Mouse (Mus musculus): ENCODE results near the gene Slc5a11. TPM values are rescaled to one million over a fixed set of nuclear protein-coding genes. Genes with fewer than 3 reads are reported as not detected.

The Slc5a11 gene
- total and polyA plus RNA-seq, 2 experiments from 2014 or later, result 0.20 to 0.82 TPM

- Histone ChIP-seq H3K4me3 (ENCODE audit: low read depth, low read length) (no peak overlapping the region), H3K36me3 (ENCODE audit: insufficient read depth, low read length) (peaks cover 29% of the 10 kb centered on the region), H3K27me3 (ENCODE audit: insufficient read depth, low read length) (no peaks in the 10 kb centered on the region), H3K9ac (replicated peaks; ENCODE audit: low read length, poor library complexity, severe bottlenecking) (no peak overlapping the region), H3K9me3 (ENCODE audit: low read length) (no peaks in the 10 kb centered on the region), H3K4me1 (ENCODE audit: insufficient read depth, low read length) (no peaks in the 10 kb centered on the region), H3K27ac (ENCODE audit: low read depth, low read length) (no peak overlapping the region), H3K4me2 (ENCODE audit: low read depth, low read length, poor library complexity, severe bottlenecking) (no peak overlapping the region)
- TF ChIP-seq CTCF (IDR thresholded peaks at IDR 0.05), result no peak
- 88% methylated on average over 3 of the region's 3 CpGs for WGBS
- DNase-seq (ENCODE audit: low spot score) (no peak), ATAC-seq (ENCODE audit: low FRiP score) (no peak)
These were observed 85.7 kb downstream of the Slc5a11 start for GRCm38 (mm10) chr7:123300258-123300657.

- 94% methylated on average over 2 of the region's 2 CpGs for WGBS
- H3K9me3 ChIP-seq (ENCODE audit: low read length), result no peaks in the 10 kb centered on the region
- H3K27me3 ChIP-seq (ENCODE audit: insufficient read depth, low read length), result no peaks in the 10 kb centered on the region
- ATAC-seq (ENCODE audit: low FRiP score) (no peak), DNase-seq (ENCODE audit: low spot score) (peak; percentile 50)
- H3K4me1 ChIP-seq (ENCODE audit: insufficient read depth, low read length), result no peaks in the 10 kb centered on the region
- H3K27ac ChIP-seq (ENCODE audit: low read depth, low read length), result no peak overlapping the region
- H3K4me2 ChIP-seq (ENCODE audit: low read depth, low read length, poor library complexity, severe bottlenecking), result no peak overlapping the region
- no peak overlapping the region for H3K9ac ChIP-seq (replicated peaks; ENCODE audit: low read length, poor library complexity, severe bottlenecking)
- no peak for TF ChIP-seq CTCF (IDR thresholded peaks at IDR 0.05)
- peaks cover 36% of the 10 kb centered on the region for H3K36me3 ChIP-seq (ENCODE audit: insufficient read depth, low read length)
- H3K4me3 ChIP-seq (ENCODE audit: low read depth, low read length), result no peak overlapping the region
These were observed 90.8 kb downstream of the Slc5a11 start for GRCm38 (mm10) chr7:123305397-123305796.

GRCm38 (mm10) chr7:123307236-123307635 is 92.7 kb downstream of the Slc5a11 start:
- Histone ChIP-seq H3K36me3 (ENCODE audit: insufficient read depth, low read length) (peaks cover 45% of the 10 kb centered on the region), H3K27ac (ENCODE audit: low read depth, low read length) (no peak overlapping the region), H3K4me1 (ENCODE audit: insufficient read depth, low read length) (no peaks in the 10 kb centered on the region), H3K27me3 (ENCODE audit: insufficient read depth, low read length) (no peaks in the 10 kb centered on the region), H3K9ac (replicated peaks; ENCODE audit: low read length, poor library complexity, severe bottlenecking) (no peak overlapping the region), H3K9me3 (ENCODE audit: low read length) (no peaks in the 10 kb centered on the region), H3K4me2 (ENCODE audit: low read depth, low read length, poor library complexity, severe bottlenecking) (no peak overlapping the region), H3K4me3 (ENCODE audit: low read depth, low read length) (no peak overlapping the region)
- no peak for TF ChIP-seq CTCF (IDR thresholded peaks at IDR 0.05)
- 95% methylated on average over 8 of the region's 8 CpGs for whole genome bisulfite sequencing
- no peak for ATAC-seq (ENCODE audit: low FRiP score)
- no peak for DNase-seq (ENCODE audit: low spot score)

GRCm38 (mm10) chr7:123307887-123308558 is 93.4 kb downstream of the Slc5a11 start:
- Histone ChIP-seq H3K9me3 (ENCODE audit: low read length) (no peaks in the 10 kb centered on the region), H3K4me2 (ENCODE audit: low read depth, low read length, poor library complexity, severe bottlenecking) (no peak overlapping the region), H3K27ac (ENCODE audit: low read depth, low read length) (no peak overlapping the region), H3K4me1 (ENCODE audit: insufficient read depth, low read length) (no peaks in the 10 kb centered on the region), H3K36me3 (ENCODE audit: insufficient read depth, low read length) (peaks cover 44% of the 10 kb centered on the region), H3K27me3 (ENCODE audit: insufficient read depth, low read length) (no peaks in the 10 kb centered on the region), H3K9ac (replicated peaks; ENCODE audit: low read length, poor library complexity, severe bottlenecking) (no peak overlapping the region), H3K4me3 (ENCODE audit: low read depth, low read length) (no peak overlapping the region)
- no peak for TF ChIP-seq CTCF (IDR thresholded peaks at IDR 0.05)
- no peak for ATAC-seq (ENCODE audit: low FRiP score)
- no peak for DNase-seq (ENCODE audit: low spot score)
- 95% methylated on average over 4 of the region's 4 CpGs for WGBS

- Histone ChIP-seq H3K9me3 (ENCODE audit: low read length) (no peaks in the 10 kb centered on the region), H3K27me3 (ENCODE audit: insufficient read depth, low read length) (no peaks in the 10 kb centered on the region), H3K4me2 (ENCODE audit: low read depth, low read length, poor library complexity, severe bottlenecking) (no peak overlapping the region), H3K4me3 (ENCODE audit: low read depth, low read length) (no peak overlapping the region), H3K9ac (replicated peaks; ENCODE audit: low read length, poor library complexity, severe bottlenecking) (no peak overlapping the region), H3K4me1 (ENCODE audit: insufficient read depth, low read length) (no peaks in the 10 kb centered on the region), H3K36me3 (ENCODE audit: insufficient read depth, low read length) (peaks cover 34% of the 10 kb centered on the region), H3K27ac (ENCODE audit: low read depth, low read length) (no peak overlapping the region)
- WGBS, result 77% methylated on average over 5 of the region's 5 CpGs
- no peak for TF ChIP-seq CTCF (IDR thresholded peaks at IDR 0.05)
- no peak for DNase-seq (ENCODE audit: low spot score)
- no peak for ATAC-seq (ENCODE audit: low FRiP score)
These were observed 97.3 kb downstream of the Slc5a11 start for GRCm38 (mm10) chr7:123311836-123312235.

GRCm38 (mm10) chr7:123312738-123313137 is 98.2 kb downstream of the Slc5a11 start:
- Histone ChIP-seq H3K27ac (ENCODE audit: low read depth, low read length) (no peak overlapping the region), H3K4me3 (ENCODE audit: low read depth, low read length) (no peak overlapping the region), H3K4me2 (ENCODE audit: low read depth, low read length, poor library complexity, severe bottlenecking) (no peak overlapping the region), H3K27me3 (ENCODE audit: insufficient read depth, low read length) (no peaks in the 10 kb centered on the region), H3K9ac (replicated peaks; ENCODE audit: low read length, poor library complexity, severe bottlenecking) (no peak overlapping the region), H3K36me3 (ENCODE audit: insufficient read depth, low read length) (peaks cover 34% of the 10 kb centered on the region), H3K4me1 (ENCODE audit: insufficient read depth, low read length) (no peaks in the 10 kb centered on the region), H3K9me3 (ENCODE audit: low read length) (no peaks in the 10 kb centered on the region)
- ATAC-seq (ENCODE audit: low FRiP score), result no peak
- WGBS, result 93% methylated on average over 3 of the region's 3 CpGs
- no peak for DNase-seq (ENCODE audit: low spot score)
- no peak for TF ChIP-seq CTCF (IDR thresholded peaks at IDR 0.05)

Data from midbrain, postnatal 0 days (tissue).